Mouse (Mus musculus) hematopoietic stem cell, adult 5-6 weeks (primary cell): ENCODE data around the gene Zyx. TPM values are rescaled to one million over a fixed set of nuclear protein-coding genes. Genes with fewer than 3 reads are reported as not detected.

ENCODE experiments used
- ATAC-seq, 2 experiments: fragments of 125-278 bp in 1 of 2; replicated peaks in 1 of 2; 2 replicates each; pipeline ENCODE4 v1.8.0; 2016 to 2017; ENCODE audit warnings: inconsistent platforms in 2 of 2, mild to moderate bottlenecking in 2 of 2, moderate number of reproducible peaks in 2 of 2, low read depth in 1 of 2, moderate TSS enrichment in 1 of 2; ENCODE audit not compliant: low FRiP score in 2 of 2, poor library complexity in 2 of 2, severe bottlenecking in 2 of 2, insufficient read depth in 1 of 2, low TSS enrichment in 1 of 2
- total RNA-seq: library from RNA; stranded (forward); fragments of 172-1452, 232-1000 nt; gene quantifications from 2 replicates; pipeline ENCODE4 v1.2.3, GENCODE M21; 2017

Gene Zyx
- total RNA-seq = 71.2 and 71.8 TPM in 2 replicates

DNA sequence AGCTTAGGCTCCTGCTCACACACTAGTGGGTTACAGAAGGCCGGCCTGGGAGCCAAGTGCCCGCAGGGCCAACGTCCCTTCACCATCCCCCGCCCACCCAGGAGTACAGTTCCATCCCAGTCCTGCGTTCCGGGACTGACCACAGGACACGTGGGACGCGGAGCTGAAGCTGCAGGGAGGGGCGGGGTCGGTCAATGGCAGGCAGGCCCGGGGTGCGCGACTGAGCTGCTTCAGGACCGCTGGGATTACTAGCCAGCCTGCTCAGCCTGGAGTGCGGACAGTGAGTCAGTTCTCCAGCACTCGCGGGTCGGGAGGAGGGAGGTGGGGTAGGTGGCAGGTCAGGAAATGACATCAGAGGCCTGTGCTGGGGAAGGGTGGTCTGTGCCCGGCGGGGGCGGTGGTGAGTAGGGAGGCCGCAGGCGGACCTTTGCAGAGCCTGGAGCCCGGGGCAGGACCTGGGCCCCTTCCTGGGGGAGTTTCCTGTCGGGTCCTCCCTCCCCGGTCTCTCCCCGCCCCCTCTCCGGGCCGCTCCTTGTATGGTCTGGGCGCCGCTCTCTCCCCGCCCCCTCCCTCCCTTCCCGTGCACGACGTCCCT lies at the start of gene Zyx:
TSS of gene Zyx (plus strand) at position 205 of the 595 bp plus-strand sequence.
- peak; percentile 73 to 74 for ATAC-seq

DNA sequence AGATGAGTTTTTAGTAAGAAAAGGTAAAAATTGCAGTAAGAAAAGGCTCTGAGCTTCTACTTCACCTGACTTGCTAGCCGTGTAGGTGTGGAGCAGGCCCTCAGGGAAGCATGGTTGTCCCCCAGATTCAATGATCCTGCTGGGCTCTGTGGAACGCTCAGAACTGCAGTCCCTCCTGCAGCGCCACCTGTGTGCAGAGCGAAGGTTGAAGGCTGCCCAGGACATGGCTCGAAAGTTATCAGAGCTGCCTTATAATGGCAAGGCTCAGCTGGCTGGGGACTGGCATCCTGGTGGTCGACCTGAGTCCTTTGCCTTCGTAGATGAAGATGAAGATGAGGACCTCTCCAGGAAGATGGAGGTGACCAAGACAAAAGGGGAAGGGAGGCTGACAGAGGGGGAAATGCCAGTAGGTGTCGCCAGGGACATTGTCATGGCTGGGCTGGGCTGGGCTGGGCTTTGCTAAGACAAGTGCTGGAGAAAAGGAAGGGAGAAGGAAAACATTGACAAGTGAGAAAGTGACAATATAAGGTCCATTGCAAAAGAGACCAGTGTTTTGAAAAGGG lies 39.5 kb upstream of the Zyx start:
- 0 out of 4 replicates have a peak, but pooled peaks of 1 of the 2 experiments have one; percentile 24 for ATAC-seq

DNA sequence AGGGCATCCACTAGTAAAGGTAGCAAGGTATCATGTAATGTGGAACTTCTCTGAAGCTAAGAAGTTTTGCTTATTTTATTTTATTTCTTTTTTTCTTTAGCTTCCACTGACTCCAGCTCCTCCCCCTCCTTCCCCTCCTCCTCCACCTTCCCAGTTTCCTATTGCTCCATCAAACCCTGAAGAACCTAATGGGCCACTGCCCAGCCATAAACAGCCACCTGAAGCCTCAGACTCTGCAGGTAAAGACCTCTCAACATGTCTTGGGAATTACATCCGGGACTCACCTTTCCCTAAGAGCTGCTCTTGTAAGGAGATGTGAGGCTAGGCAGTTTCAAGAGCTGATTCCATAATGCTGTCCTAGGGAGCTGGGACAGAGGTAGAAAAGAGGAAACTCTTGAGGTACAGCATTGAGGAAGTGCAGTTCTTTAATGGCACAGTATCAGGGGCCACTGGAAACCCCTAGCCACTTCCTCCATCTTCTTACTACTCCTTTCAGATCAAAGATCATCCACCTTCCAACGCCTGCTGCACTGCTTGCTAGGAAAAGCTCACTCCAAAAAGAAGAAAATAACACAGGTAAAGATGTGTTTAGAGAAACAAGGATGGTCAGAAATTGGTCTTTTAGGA lies 38.9 kb upstream of the Zyx start:
- peak; percentile 89 to 94 for ATAC-seq

DNA sequence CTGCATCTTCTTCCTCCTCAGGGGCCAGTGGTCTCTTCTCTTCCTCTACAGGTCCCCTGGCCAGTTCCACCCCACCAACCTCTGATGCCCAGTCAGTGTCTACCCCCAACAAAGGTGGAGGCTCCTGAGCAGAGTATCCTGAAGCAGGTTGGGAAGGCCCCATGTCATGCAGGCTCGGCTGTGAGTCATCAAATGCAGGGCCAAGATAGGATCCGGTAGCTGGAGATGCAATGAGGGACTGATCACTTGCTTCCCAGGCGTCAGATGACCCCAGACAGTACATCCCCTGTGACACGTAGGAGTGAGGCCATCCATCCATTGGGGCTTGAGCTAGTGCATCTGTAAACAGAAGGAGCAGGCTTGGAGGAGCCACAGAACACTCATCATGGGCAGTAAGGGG lies 31.1 kb upstream of the Zyx start:
- ATAC-seq = no peak

GRCm38 (mm10) chr6:42323371-42324066 lies 25.9 kb upstream of the Zyx start:
- ATAC-seq = no peak

DNA sequence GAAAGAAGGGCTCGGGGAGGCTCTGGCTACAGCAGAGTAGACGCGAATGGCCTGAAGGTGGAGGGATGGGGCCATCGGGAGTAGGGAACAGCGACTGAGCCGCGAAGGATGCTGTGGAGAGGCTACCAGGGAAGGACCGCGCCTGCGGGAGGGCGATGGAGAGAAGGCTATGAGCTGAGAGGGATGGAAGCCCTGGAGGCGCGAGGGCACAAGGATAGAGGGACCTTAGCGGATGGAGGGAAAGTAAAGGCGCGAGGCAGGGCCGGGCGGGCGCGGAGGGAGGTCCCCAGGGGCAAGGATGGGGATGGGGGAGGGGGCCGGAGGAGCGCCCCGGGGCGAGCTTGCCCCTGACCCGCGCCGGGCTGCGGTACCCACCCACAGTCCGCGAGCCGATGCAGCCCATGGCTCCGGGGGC lies 25.4 kb upstream of the Zyx start:
- peak in 1 of 2 experiments; percentile 29; a peak in 1 of 4 replicates for ATAC-seq

DNA sequence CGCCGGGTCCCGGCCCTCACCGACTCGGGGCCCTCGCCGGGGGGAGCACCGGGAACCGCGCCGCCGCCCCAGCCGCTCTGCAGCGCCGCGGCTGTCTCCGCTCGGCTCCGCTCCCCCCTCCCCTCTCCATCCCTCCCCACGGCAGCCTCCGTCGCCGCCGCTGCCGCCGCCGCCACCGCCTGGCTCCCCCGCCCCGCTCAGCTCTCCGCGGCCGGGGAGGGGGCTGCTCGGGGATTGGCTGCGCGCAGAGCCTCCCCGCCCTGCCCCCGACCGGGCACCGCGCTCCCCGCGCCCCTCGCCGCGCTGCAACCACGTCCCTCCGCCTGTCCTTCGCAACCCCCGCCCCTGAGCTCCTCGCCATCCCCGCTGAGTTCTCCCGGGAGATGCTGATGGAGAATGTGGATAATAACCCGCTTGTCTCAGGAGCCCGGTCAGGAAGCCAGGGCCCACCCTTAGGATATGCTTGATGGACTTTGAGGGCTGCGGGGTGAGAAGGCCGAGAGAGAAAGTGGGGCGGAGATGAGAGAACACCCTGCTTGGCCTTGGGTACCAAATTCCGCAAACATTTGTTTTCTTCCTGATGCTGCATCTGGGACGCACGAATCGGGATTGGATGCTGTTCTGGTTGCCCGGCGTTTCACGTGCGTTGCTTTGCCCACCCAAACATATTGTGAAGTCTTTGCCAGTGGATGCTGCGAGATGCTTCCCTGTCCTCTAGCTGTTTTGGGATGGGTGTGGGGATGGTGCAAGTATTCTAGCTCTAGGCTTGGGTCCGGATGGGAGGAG lies 24.8 kb upstream of the Zyx start, which contains the start of gene Fam131b:
TSS of gene Fam131b (minus strand) at position 162 of the 786 bp plus-strand sequence.
- ATAC-seq = peak; percentile 8 to 29; a peak in 2 of 4 replicates

DNA sequence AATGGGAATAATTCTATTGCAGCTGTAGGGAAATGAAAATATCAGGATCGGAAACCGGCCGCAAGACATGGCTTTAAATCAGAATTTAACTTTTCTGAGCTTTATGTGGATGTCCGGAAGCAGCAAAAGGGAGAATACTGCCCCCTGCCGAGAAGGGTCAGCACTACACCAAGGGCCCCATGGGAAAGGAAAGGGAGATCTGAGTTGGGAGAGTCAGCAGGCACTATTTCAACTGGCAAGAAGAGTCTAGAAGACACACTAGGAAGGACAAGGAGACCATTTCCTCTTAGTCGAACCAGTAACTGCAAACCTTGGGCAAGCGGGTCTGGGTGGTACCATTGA lies 24.2 kb upstream of the Zyx start:
- ATAC-seq = peak; percentile 72 to 75

DNA sequence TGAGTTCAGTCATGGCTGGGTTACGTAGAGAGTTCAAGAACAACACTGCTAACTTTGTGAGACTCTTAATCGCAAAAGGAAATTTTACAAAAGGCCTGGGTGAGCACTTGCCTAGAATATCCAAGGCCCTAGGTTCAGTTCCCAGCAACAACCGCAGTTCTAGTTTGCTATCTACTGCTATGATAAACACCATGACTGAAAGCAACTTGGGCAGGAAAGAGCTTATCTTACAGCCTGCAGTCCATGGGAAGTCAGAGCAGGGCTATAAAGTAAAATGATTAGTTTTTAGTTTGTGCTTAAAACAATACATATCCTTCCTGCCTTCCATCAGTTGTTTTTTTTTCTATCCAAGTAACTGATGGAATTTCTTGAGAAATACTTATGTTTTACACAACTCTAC lies 22.9 kb upstream of the Zyx start:
- ATAC-seq = no peak

GRCm38 (mm10) chr6:42328757-42329156 lies 20.7 kb upstream of the Zyx start:
- no peak for ATAC-seq

DNA sequence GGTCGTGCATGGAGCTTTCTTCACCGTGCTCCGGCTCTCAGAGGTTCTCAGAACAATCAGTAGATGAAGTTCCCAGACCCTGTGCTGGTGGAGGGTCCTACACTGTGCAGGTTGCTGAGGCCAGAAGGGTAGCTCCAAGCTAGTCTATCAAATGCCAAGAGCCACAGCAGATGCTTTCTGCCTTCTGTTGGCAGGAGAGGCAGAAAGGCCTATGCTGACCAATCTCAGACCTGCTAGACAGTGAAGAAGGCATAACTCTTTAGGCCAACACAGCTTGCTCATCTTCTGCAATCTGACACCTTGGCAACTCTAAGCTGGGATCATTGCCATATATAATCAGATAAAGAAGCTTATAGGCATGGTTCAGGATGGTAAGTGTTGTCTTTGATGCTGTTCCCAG lies 19.2 kb upstream of the Zyx start:
- ATAC-seq = no peak

DNA sequence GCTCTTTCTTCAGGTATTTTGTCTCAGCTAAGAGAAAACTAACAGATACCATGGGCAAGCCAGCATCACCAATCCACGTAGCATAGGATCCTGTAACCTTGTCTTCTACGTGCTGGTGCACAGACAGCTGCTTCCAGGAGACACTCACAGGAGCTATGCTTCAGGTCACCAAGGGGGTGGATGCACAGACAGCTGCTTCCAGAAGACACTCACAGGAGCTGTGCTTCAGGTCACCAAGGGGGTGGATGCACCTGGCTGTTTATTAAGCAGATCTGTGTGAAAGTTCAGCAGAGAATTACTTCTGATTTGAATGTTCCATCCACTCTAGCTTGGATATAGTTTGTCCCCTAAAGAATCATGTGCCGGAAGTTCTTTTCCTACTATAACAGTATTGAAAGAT lies 18.5 kb upstream of the Zyx start:
- no peak for ATAC-seq

DNA sequence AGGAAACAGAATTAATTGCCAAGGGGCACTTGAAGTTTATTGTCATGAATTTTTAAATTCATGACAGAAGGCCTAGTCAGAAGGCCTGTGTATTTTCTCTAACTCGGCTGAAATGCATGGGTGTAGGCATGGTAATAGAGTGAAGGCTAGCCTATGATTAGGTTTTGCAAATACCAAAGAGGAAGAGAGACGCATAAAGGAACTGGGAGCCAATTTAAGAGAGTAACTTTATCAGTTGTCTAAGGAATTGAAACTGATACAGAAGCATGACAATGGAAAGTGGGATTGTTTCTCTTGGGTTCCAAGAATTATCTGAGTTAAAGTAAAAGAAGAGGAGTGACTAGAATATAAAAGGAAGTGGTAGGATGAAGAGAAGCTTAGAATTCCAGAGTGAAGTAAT lies 10.2 kb upstream of the Zyx start:
- ATAC-seq = no peak

DNA sequence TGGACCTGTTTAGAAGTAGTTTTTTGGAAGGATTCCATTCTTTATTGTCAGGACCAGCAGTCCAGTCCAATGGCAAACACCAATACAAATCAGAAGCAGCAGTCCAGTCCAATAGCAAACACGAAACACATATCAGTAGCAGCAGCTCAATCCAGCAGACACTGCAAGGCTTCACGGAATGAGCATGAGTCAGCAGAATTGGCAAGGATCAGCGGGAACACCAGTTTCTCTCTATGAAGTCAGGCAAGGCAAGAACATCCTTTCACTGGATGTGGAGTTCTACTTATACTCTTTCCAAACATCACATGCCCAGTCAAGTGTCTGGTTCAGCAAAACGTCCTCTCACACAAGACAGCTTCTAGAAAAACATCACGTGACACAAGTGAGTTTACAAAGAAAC lies 9.4 kb upstream of the Zyx start:
- no peak for ATAC-seq

DNA sequence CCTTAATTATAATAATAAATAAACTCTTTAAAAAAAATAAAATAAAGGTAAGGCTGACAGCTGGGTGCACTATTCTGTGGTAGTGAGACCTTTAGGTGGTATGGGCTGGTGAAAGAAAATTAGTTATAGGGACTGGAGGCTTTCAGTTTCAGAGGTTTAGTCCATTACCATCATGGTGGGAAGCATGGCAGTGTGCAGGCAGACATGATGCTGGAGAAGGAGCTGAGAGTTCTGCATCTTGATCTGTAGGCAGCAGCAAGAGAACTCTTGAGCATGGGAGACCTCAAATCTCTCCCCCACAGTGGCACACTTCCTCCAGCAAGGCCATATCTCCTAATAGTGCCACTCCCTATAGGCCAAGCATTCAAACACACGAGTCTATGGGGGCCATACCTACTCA lies 7.3 kb upstream of the Zyx start:
- no peak for ATAC-seq

DNA sequence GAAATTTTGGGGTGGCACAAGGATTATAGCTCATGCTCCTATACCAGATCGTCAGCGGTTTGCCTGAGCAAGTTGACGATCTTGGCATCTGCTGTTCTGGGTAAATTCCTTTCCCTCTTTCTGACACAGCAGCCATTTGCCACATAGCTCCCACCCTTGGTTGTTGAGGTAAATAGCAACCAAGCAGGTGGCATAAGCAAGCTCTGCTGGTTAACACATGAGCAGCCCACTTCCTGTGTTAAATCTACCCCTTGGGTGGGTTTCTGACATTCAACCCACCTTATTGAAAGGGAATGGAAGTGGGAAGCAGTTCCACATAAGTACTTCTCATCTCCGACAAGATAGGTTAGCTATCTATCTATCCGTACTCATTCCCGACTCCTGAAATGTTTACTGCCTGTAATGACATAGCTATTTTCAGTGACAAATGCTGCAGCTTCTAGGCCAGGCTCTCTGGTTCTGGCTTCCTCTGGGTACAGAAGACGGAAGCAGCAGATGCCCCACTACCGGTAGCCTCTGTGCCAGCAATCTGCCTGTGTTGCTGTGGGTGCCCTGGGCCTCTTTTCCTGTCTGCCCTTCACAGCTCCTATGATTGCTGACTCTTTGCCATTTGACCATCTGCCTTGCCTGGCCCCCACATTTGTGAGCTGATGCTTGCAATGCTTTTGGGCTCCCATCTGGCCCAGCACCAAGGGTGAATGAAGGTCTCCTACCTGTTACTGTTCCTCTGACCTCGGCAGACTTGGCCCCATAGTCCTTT lies 5.9 kb upstream of the Zyx start:
- peak; percentile 94 to 97 for ATAC-seq

- ATAC-seq = no peak
Measured at GRCm38 (mm10) chr6:42344255-42344654, 5.2 kb upstream of the Zyx start.
